Mouse (Mus musculus) ES-Bruce4 (cell line): ENCODE data around the gene Jup. TPM values are rescaled to one million over a fixed set of nuclear protein-coding genes. Genes with fewer than 3 reads are reported as not detected.

ENCODE experiments used
- H3K27ac ChIP-seq: 2 replicates; pipeline ENCODE4 v1.5.1; 2012; ENCODE audit warnings: low read length, inconsistent platforms; ENCODE audit not compliant: insufficient read depth
- H3K27me3 ChIP-seq: 2 replicates; pipeline ENCODE4 v1.6.1; 2012; ENCODE audit warnings: mild to moderate bottlenecking, low read length, inconsistent platforms; ENCODE audit not compliant: control insufficient read depth, poor library complexity, insufficient read depth, severe bottlenecking
- H3K36me3 ChIP-seq: 2 replicates; pipeline ENCODE4 v1.6.1; 2012; ENCODE audit warnings: inconsistent platforms, mild to moderate bottlenecking, low read length, moderate library complexity; ENCODE audit not compliant: control insufficient read depth, poor library complexity, insufficient read depth, severe bottlenecking
- H3K4me1 ChIP-seq: one replicate; pipeline ENCODE4 v1.8.1; 2011; ENCODE audit warnings: low read length; ENCODE audit not compliant: control insufficient read depth, insufficient read depth
- H3K4me3 ChIP-seq: 2 replicates; pipeline ENCODE4 v1.5.1; 2011; ENCODE audit warnings: low read depth, mild to moderate bottlenecking, low read length
- H3K9ac ChIP-seq: 2 replicates; pipeline ENCODE4 v1.6.1; 2012; ENCODE audit warnings: low read depth, mild to moderate bottlenecking, inconsistent platforms; ENCODE audit not compliant: poor library complexity, severe bottlenecking
- H3K9me3 ChIP-seq: replicated peaks from 2 replicates; pipeline ENCODE4 v1.6.1; 2012; ENCODE audit warnings: mild to moderate bottlenecking, low read length, inconsistent platforms; ENCODE audit not compliant: control insufficient read depth, poor library complexity, insufficient read depth, severe bottlenecking
- CTCF ChIP-seq: IDR thresholded peaks from one replicate; pipeline ENCODE4 v1.8.1; 2011; ENCODE audit warnings: low read depth, low read length
- EP300 ChIP-seq: IDR thresholded peaks from 2 replicates; pipeline ENCODE4 v1.6.1; 2011; ENCODE audit warnings: low read depth, low read length; ENCODE audit not compliant: insufficient read depth
- POLR2A ChIP-seq: IDR thresholded peaks from one replicate; pipeline ENCODE4 v1.8.1; 2011; ENCODE audit warnings: low read length; ENCODE audit not compliant: insufficient read depth
- polyA plus RNA-seq: library from polyadenylated mRNA; stranded (reverse); fragments of >200 nt; gene quantifications from 2 replicates; pipeline ENCODE4 v1.2.4, GENCODE M21; 2011; ENCODE audit warnings: low read depth; ENCODE audit not compliant: missing spikeins, insufficient read depth, insufficient read length

The Jup gene
- polyA plus RNA-seq, 1 experiment, result 171 TPM

DNA sequence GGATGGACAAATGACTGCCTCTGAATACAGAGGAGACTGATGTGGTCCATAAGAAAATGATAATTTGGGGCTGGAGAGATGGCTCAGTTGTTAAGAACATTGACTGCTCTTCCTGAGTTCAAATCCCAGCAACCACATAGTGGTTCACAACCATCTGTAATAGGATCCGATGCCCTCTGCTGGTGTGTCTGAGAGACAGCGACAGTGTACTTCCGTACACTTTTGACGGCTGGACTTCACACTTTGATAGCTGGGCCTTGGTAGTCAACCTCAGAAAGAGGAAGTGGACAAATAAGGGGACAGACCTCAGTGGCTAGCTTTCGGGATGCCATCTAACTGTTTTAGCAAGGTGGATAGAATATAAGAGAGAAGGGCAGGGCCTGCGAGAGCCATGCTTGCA, 37.4 kb downstream of the Jup start:
- Histone ChIP-seq H3K36me3 (no peaks in the 10 kb centered on the region), H3K27ac (no peak overlapping the region), H3K4me3 (no peak overlapping the region), H3K9ac (no peak overlapping the region), H3K4me1 (no peaks in the 10 kb centered on the region), H3K9me3 (no peaks in the 10 kb centered on the region), H3K27me3 (no peaks in the 10 kb centered on the region)
- TF ChIP-seq CTCF (peak; percentile 15), EP300 (no peak), POLR2A (no peak)

- H3K27me3 ChIP-seq, result no peaks in the 10 kb centered on the region
- H3K4me1 ChIP-seq, result peaks cover 6% of the 10 kb centered on the region
- H3K9ac ChIP-seq, result no peak overlapping the region
- no peak overlapping the region for H3K4me3 ChIP-seq
- TF ChIP-seq EP300 (no peak), CTCF (peak; percentile 26)
- no peak overlapping the region for H3K27ac ChIP-seq
- H3K36me3 ChIP-seq, result 0 out of 2 replicates have a peak, but pooled peaks cover 4% of the 10 kb centered on the region
- no peaks in the 10 kb centered on the region for H3K9me3 ChIP-seq
Measured at GRCm38 (mm10) chr11:100357408-100357807, 40.2 kb downstream of the Jup start.

DNA sequence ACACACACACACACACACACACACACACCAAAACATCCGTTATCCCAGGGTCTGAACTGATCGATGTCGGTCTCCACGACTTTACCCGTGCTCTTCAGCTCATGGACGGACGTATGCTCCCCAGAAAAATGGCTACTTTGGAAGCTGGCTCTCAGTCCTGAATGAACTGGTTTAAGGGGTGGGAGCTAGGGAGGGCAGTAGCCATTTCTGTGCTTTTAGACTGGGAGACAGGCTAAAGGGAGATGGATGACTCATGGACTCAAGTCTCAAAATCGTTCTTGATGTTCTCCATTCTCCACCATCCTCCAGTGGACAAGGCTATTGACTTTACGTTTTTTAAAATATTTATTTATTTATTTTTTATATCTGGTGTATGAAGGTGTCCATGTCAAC, 40.7 kb downstream of the Jup start:
- peaks cover 6% of the 10 kb centered on the region for H3K4me1 ChIP-seq
- H3K9me3 ChIP-seq, result no peaks in the 10 kb centered on the region
- H3K27me3 ChIP-seq, result no peaks in the 10 kb centered on the region
- H3K36me3 ChIP-seq, result 0 out of 2 replicates have a peak, but pooled peaks cover 4% of the 10 kb centered on the region
- H3K27ac ChIP-seq, result no peak overlapping the region
- peak overlapping the region; percentile 65 for H3K9ac ChIP-seq
- TF ChIP-seq POLR2A (no peak), CTCF (no peak), EP300 (no peak)
- H3K4me3 ChIP-seq, result peak overlapping the region; percentile 93

DNA sequence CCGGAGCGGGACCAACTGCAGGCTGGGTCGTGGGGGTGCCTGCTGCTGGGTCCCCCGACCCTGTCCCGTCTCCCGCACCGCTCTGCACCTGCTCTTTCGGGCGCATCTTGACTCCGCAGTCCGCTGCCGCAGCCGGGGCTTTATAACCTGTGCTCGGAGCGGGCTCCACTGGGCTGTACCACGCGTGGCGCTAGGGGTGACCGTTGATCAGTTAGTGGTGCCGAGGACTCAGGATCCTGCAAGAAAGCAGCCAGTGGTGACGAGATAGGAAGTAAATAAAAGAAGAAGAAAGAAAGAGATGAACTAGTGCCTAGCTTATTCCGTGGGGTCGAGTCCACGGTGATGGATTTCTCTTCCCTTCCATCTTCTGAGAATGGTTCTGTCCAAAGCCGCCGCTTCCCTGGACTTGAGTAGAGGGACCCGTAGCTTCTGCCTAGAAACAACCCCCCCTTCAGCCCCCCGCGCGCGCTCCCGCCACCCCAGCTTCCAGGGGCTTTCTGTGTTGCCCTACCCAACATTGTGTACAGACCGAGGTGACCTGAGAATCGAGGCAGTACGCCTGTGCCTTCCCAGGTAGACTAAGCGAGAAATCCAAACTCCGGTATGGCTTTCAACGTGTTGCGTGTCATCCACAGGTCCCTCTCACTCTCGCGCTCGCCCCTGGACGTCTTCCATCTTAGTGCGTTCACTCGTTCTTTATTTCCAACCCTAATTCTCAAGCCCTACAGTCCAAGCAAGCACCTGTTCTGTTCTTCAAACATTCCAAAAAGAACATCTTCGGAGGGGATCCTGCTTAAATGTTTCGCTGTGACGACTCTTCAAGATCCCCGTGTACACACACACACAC, 41.4 kb downstream of the Jup start, which contains the start of gene Hap1:
Gene Hap1, minus strand, starts transcription at position 157 of the 847 bp plus-strand sequence.
- Histone ChIP-seq H3K9me3 (no peaks in the 10 kb centered on the region), H3K27me3 (no peaks in the 10 kb centered on the region), H3K4me3 (peak within 1 kb of the TSS; percentile 93), H3K9ac (peak within 1 kb of the TSS; percentile 65), H3K4me1 (peaks cover 6% of the 10 kb centered on the region), H3K27ac (no peak within 1 kb of the TSS), H3K36me3 (0 out of 2 replicates have a peak, but pooled peaks cover 4% of the 10 kb centered on the region)
- TF ChIP-seq CTCF (no peak), POLR2A (peak; percentile 72), EP300 (no peak)

GRCm38 (mm10) chr11:100355151-100355951, 42.2 kb downstream of the Jup start:
- Histone ChIP-seq H3K27ac (no peak overlapping the region), H3K9me3 (no peaks in the 10 kb centered on the region), H3K4me1 (peaks cover 6% of the 10 kb centered on the region), H3K27me3 (no peaks in the 10 kb centered on the region), H3K4me3 (peak overlapping the region; percentile 93), H3K36me3 (peaks cover 6% of the 10 kb centered on the region; the same call in 1 of the 2 replicates), H3K9ac (peak overlapping the region; percentile 65)
- no peak for TF ChIP-seq EP300
- no peak for TF ChIP-seq POLR2A
- TF ChIP-seq CTCF, result no peak
